Mouse (Mus musculus): ENCODE results near the gene Cpsf3.

Gene Cpsf3

GRCm38 (mm10) chr12:21337171-21337570 lies 52.0 kb downstream of the Cpsf3 start:
- no peak for DNase-seq

GRCm38 (mm10) chr12:21340674-21341073 lies 55.5 kb downstream of the Cpsf3 start:
- no peak for DNase-seq

GRCm38 (mm10) chr12:21346972-21347371 lies 61.8 kb downstream of the Cpsf3 start:
- DNase-seq = no peak

GRCm38 (mm10) chr12:21350113-21350876 lies 65.1 kb downstream of the Cpsf3 start:
- no peak for DNase-seq

- DNase-seq = no peak
These were observed 68.5 kb downstream of the Cpsf3 start for GRCm38 (mm10) chr12:21353681-21354080.

GRCm38 (mm10) chr12:21362686-21363085 lies 77.5 kb downstream of the Cpsf3 start:
- DNase-seq = no peak

- no peak for DNase-seq
These were observed 78.0 kb downstream of the Cpsf3 start for GRCm38 (mm10) chr12:21363195-21363594.
